Mouse (Mus musculus): ENCODE data around the gene Hectd1.

The Hectd1 gene

GRCm38 (mm10) chr12:51829290-51830076 is at the start of gene Hectd1:
Gene Hectd1 (minus strand): TSS chr12:51829536.
- DNase-seq (ENCODE audit: low spot score in 2 of 2) = peak; percentile 59 to 82

- no peak for DNase-seq (ENCODE audit: low spot score in 2 of 2)
Observed at GRCm38 (mm10) chr12:51871446-51872144, 42.3 kb upstream of the Hectd1 start.

GRCm38 (mm10) chr12:51869511-51869910 is 40.2 kb upstream of the Hectd1 start:
- DNase-seq (ENCODE audit: low spot score in 2 of 2) = no peak

- DNase-seq (ENCODE audit: low spot score in 2 of 2) = no peak
Observed at GRCm38 (mm10) chr12:51867076-51867475, 37.7 kb upstream of the Hectd1 start.

GRCm38 (mm10) chr12:51866226-51866910 is 37.0 kb upstream of the Hectd1 start:
- DNase-seq (ENCODE audit: low spot score in 2 of 2) = no peak

GRCm38 (mm10) chr12:51865790-51866179 is 36.4 kb upstream of the Hectd1 start:
- DNase-seq (ENCODE audit: low spot score in 2 of 2) = no peak

- DNase-seq (ENCODE audit: low spot score in 2 of 2) = no peak
Observed at GRCm38 (mm10) chr12:51865061-51865789, 35.9 kb upstream of the Hectd1 start.

- no peak for DNase-seq (ENCODE audit: low spot score in 2 of 2)
Observed at GRCm38 (mm10) chr12:51863116-51864002, 34.0 kb upstream of the Hectd1 start.

GRCm38 (mm10) chr12:51858134-51859028 is 29.0 kb upstream of the Hectd1 start:
- DNase-seq (ENCODE audit: low spot score in 2 of 2) = no peak

GRCm38 (mm10) chr12:51856768-51857295 is 27.5 kb upstream of the Hectd1 start:
- DNase-seq (ENCODE audit: low spot score in 2 of 2) = no peak

GRCm38 (mm10) chr12:51855872-51856271 is 26.5 kb upstream of the Hectd1 start:
- no peak for DNase-seq (ENCODE audit: low spot score in 2 of 2)

- no peak for DNase-seq (ENCODE audit: low spot score in 2 of 2)
Observed at GRCm38 (mm10) chr12:51855453-51855852, 26.1 kb upstream of the Hectd1 start.

- no peak for DNase-seq (ENCODE audit: low spot score in 2 of 2)
Observed at GRCm38 (mm10) chr12:51851617-51852016, 22.3 kb upstream of the Hectd1 start.

GRCm38 (mm10) chr12:51851155-51851554 is 21.8 kb upstream of the Hectd1 start:
- no peak for DNase-seq (ENCODE audit: low spot score in 2 of 2)

- DNase-seq (ENCODE audit: low spot score in 2 of 2) = no peak
Observed at GRCm38 (mm10) chr12:51850339-51850738, 21.0 kb upstream of the Hectd1 start.

GRCm38 (mm10) chr12:51849902-51850301 is 20.6 kb upstream of the Hectd1 start:
- DNase-seq (ENCODE audit: low spot score in 2 of 2) = no peak

- DNase-seq (ENCODE audit: low spot score in 2 of 2) = no peak
Observed at GRCm38 (mm10) chr12:51847953-51848680, 18.8 kb upstream of the Hectd1 start.

GRCm38 (mm10) chr12:51845261-51845660 is 15.9 kb upstream of the Hectd1 start:
- DNase-seq (ENCODE audit: low spot score in 2 of 2) = no peak

- DNase-seq (ENCODE audit: low spot score in 2 of 2) = peak; percentile 81 to 92
Observed at GRCm38 (mm10) chr12:51844771-51845256, 15.5 kb upstream of the Hectd1 start.

Data from cerebellum, postnatal 4 days (tissue).